Mouse (Mus musculus) ovary, postnatal 14 days (tissue): ENCODE measurements around the gene Ofd1.

Source experiments
- DNase-seq: peaks from one replicate; pipeline ENCODE4 v3.0.0; 2022; ENCODE audit warnings: low spot score

Ofd1 gene

GRCm38 (mm10) chrX:166440616-166441063, at the start of gene Ofd1:
Gene Ofd1, minus strand, starts transcription at chrX:166440704.
- peak; percentile 75 for DNase-seq

DNA sequence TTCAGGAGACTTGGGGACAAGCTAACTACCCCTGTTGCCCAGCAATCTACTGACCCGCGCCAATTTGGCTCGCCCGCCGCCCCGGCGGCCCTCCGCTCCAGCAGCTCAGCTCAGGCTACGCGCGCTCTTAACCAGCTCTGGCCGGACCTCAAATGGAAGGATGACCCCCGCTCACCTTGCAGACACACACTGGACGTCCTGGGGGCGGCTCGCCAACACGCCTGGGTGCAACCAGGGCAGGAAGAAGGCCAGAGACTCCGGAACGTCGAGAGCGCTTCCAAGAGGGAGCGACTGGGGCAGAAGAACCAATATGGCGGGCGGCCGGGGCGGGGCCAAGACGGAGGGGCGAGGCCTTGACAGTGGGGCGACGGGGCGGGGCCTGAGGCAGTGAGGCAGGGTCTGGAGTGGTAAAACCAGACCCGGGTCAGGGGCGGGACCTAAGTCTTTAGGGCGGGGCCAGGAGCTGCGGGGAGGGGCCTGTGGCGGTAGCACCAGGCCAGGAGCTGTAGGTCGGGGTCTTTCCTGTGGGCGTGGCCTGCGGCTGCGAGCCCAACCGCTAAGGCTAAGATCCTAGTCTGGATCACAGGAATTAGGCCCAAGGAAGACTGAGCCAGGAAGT, 39.0 kb upstream of the Ofd1 start, which contains the start of gene Rab9:
Gene Rab9 (minus strand): TSS at position 503 of the 619 bp plus-strand sequence.
- peak; percentile 82 for DNase-seq

- peak; percentile 2 for DNase-seq
Measured at GRCm38 (mm10) chrX:166478631-166479364, 38.3 kb upstream of the Ofd1 start.

DNA sequence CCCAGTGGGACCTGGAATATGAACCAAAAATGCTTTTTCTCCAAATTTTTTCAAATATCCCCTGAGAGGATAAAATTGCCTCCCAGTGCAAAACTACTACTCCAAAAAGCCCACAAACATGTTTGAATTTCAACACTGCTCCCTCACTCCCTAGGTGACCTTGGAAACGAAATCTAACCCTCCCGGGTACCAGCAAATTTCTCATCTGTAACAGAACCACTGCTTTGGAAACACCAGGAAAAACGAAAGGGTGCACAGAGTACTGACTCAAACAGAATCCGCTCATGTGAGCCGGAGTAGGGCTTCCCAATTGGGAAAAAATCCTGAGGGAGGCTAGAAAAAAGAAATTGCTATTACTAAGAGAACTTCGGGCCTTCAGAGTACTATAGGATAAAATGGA, 36.9 kb upstream of the Ofd1 start:
- DNase-seq: no peak

- DNase-seq: no peak
Measured at GRCm38 (mm10) chrX:166472612-166473011, 32.1 kb upstream of the Ofd1 start.

- DNase-seq: no peak
Measured at GRCm38 (mm10) chrX:166468321-166468720, 27.8 kb upstream of the Ofd1 start.

DNA sequence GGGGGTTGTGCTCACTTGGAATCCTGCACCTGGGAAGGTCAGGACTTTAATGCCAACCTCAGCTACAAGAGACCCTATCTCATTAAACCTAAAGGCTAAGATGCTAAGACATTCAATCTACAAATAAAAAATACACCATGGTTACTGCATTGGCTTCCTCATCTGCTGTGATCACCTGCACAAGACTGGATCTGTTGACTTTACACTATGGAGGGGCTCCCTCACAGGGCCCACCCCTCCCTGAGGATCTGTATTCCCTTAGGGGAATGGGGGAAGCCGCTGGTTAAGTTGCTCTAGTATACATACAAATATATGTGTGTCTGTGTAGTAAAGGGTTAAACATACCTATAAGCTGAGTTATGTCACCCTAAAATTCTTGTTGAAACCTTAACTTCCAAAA, 15.0 kb upstream of the Ofd1 start:
- DNase-seq: no peak

GRCm38 (mm10) chrX:166454331-166454730, 13.8 kb upstream of the Ofd1 start:
- no peak for DNase-seq

- DNase-seq: no peak
Measured at GRCm38 (mm10) chrX:166453532-166453931, 13.0 kb upstream of the Ofd1 start.

GRCm38 (mm10) chrX:166444552-166444951, 4.0 kb upstream of the Ofd1 start:
- no peak for DNase-seq

- DNase-seq: no peak
Measured at GRCm38 (mm10) chrX:166440036-166440615, 378 bp downstream of the Ofd1 start, which contains the start of gene Trappc2. Gene Trappc2, plus strand, starts transcription at chrX:166440574.

DNA sequence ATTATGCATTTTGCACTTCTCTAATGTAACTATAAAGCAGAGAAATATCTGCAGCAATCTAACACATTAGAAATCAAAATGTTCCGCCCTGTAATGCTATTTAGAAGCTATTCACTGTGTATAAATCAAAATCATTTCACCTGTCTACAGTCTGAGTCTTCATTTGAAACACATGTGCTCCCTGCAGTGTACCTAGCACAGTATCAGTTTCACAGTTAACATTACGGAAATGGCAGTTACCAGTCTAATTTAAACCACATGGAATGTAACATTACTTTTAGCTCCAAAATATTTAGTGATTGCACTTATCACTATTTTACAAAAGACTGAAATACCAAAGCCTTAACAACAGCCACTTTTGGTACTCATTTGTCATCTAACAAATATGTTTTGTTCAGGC, 5.7 kb downstream of the Ofd1 start:
- no peak for DNase-seq

DNA sequence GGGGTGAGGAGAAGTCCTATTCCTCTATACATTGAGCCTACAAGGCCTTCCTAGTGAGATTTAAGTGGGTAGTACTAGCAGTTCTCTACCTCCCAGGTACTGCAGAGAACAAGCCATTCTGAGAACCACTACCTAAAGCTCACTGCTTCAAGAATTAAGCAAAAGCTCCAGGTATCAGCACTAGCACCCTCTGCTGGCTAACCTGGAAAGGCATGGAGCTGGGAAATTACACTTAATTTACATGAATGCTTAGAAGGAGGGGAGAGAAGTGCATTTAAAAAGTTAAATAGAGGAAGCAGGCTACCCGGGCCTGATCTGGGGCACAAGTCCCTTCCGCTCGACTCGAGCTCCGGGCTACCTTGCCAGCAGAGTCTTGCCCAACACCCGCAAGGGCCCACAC, 24.3 kb downstream of the Ofd1 start:
- DNase-seq: no peak

DNA sequence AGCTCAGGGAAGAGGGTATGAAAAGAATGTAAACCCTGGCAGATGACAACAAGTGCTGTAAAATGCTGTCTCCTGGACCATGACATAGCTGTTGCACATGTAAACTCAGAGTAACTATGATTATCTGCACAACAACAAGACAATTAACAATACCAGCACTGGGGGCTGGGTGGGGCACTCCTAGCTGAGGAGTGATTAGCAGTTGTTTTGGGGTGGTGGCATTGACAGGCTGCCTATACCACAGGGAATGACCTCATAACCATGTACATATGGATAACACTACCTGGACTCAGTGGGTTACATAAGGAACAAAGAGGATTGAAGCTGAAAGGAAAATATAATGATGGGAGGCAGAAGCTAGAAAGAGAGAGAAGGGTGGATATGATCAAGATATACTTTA, 32.6 kb downstream of the Ofd1 start:
- DNase-seq: no peak

- no peak for DNase-seq
Measured at GRCm38 (mm10) chrX:166393753-166394152, 46.8 kb downstream of the Ofd1 start.

GRCm38 (mm10) chrX:166386656-166387055, 53.8 kb downstream of the Ofd1 start:
- no peak for DNase-seq

DNA sequence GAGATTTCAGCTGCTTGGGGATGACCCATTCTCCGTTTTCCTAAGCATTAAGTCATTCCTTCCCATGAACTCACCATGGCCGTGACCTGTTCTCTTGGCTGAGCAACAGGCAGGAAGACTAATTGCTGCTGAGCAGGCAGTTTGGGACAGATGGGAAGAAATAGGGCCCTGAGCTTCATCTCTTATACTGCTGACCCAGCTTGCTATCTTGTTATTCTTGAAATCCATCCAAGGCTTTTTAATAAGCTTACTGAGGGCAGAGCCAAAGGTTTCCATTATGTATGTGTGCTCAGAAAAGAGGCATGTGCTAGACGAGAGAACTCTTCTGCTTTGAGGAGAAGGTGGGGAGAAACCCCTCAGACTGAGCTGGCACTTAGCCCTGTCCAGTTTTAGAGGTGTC, 55.6 kb downstream of the Ofd1 start:
- peak; percentile 4 for DNase-seq

DNA sequence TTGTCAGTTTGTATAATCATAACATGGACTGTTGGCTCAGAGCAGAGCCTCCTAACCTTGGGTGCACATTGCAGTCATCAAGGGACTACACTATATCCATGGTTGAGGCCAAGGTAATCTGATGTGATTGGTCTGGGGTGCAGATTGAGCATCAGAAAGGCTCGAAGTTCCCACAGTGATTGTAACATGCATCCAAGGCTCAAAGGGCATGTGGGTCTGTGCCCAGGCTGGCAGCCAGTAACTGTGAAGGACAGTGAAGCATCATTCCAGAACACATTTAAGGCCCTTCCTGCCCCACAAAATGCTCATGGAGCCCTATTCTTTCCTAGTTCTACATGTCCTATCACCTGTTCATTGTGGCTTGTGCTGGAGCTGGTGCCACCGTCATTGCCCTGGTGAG, 56.9 kb downstream of the Ofd1 start:
- DNase-seq: no peak

- no peak for DNase-seq
Measured at GRCm38 (mm10) chrX:166378652-166379051, 61.9 kb downstream of the Ofd1 start.

DNA sequence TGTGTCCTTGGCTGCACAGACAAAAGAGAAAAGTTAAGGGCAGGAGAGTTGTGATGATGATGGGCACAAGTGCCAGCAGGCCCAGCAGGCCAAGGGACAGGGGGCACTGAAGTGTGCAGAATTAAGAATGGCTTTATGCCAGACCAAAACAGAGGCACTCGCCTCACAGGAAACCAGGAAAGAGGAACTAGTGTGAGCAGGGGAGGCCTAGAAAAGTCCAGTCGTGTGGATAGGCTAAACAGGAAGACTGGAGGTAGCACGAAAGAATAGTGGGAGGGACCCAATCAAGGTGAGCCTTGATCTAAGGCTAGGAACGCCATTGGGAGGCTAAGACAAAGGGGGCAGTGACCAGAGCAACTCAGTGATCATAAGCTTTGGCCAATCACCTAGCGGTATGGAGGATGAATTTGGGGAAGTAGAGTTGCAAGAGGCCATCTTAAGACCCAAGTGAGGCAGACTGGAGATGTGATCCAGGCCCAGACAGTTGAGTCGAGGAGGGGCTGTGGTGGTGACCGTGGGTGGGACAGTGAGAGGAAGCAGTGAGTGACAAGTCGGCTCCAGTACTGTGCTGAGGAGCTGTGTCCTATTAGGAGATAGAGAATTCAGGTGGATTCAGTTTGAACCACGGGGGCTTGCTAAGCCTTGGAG, 63.7 kb downstream of the Ofd1 start:
- DNase-seq: no peak

DNA sequence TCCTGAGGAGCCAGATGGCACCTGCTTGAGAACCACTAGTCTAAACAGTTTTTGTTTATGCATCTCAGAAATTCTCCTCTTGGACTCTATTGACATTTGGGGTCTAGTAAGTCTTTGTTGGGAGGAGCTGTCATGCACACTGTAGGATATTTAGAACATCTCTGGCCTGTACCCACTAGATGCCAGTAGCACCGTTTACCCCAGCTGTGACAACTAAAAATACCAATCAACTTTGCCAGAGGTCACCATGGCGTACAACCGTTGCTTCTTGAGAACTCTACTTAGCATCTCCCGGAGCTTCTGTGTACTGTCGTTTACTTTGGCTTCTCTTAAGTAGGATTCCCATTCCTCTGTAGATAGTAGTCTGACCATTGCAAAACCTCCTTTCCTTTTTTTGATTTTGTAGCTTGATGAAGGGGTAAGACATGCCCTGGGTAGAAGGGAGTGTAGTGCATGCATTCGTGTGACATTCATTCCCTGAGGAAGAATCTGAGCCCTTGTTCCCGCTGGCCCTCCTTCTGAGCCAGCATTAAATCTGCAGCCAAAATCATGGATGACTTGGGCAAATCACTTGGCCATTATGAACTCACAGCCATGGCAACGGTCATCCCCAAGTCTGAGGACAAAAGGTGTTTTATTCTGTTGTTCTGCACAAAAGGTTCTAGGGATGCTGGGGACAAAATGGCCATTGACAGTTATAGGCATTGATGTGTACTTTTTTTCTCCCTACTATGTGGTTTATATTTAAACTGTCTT, 74.9 kb downstream of the Ofd1 start:
- DNase-seq: no peak

DNA sequence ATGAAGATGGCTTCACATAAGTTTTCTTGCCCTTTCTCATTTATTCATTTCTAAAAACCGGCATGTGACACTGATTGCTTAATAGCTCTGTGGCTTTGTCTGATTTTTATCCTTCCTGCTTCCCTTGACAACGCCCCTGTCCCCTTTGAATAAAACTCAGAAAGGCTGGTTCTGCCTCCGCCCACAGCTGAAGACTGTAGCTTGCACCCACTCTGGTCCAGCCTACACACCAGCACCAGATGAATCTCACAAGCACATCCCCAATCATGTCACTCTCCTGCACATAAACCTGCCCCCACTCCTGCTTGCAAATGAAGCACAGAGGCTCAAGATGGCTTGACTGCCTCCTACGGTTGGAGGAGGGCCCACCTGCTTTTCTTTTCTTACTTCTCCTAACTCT, 80.0 kb downstream of the Ofd1 start:
- no peak for DNase-seq
